Mouse (Mus musculus) neutrophil, adult 5-6 weeks (primary cell): ENCODE measurements around the gene Neurl1a. TPM values are rescaled to one million over a fixed set of nuclear protein-coding genes. Genes with fewer than 3 reads are reported as not detected.
"Not testable (repeated sequence)": the region's sequence is repeated elsewhere in the genome, so short reads cannot be mapped to it uniquely, and the experiment has no call there.

Experiments
- ATAC-seq: fragments of 151-379, 151-347 bp; 2 replicates; pipeline ENCODE4 v1.8.0; 2017; ENCODE audit warnings: mild to moderate bottlenecking, moderate TSS enrichment; ENCODE audit not compliant: insufficient number of reproducible peaks, poor library complexity, low FRiP score, severe bottlenecking; ENCODE audit errors: extremely low read depth
- total RNA-seq: library from RNA; stranded (forward); fragments of 200-1000 nt; gene quantifications from 2 replicates; pipeline ENCODE4 v1.2.3, GENCODE M21; 2017

Gene Neurl1a
- total RNA-seq = 0.12 TPM in 2 replicates

DNA sequence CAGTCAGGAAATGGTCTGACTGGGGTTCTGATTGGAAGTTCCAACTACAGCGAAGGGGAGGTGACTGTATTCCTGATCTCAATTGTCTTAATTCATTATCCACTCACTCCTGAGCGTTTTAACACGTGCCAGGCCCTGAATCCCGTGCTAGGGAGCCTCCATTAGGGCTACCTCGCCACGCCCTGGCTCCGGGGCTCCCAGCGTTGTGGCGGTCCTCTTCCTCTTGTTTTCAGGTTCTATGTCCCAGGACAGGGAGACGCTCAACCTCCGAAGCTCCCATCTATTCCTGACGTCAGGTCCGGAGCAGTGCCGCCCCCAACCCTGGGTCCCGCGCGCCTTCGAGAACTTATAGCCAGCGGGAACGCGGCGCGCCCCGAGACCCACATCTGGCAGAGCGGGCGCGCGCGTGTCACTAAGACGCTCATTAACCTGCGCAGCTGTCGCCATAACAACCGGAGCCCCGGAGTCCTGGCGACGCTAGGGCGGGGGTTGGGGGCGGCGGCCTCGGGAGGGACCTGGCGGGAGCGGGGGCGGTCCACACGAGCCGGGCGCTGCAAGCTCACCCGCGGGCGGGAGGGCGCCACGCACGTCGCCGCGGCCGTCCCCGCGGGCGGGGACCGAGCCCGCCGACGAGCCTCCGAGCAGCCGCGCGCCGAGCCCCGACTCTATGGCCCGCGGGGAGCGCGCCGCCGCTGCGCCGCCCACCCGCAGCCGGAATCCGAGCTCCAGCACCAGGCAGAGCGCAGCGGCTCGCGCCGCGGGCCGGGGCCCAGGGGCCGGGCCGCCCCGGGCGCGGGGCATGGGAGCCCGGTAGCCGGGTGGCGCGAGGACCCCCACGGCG lies at the start of gene Neurl1a:
Gene Neurl1a, plus strand, starts transcription at position 390 of the 841 bp plus-strand sequence.
- no peak for ATAC-seq

DNA sequence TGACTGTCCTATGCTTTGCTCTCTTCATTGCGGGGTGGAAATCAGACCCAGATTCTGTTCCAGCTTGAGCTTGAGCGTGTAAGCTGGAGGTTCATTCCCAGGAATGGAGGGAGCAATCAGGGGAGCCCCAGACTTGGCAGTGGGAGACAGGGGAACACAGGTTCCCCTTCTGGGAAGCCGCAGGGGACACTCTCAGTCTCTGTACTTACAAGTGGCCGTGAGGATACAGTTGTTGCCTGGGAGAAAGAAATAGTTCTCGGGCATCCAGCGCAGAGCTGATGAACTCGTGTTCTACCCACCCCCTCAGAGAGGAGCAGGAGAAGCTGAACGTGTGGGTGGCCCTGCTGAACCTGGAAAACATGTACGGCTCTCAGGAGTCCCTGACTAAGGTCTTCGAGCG lies 49.8 kb upstream of the Neurl1a start:
- ATAC-seq = no peak

DNA sequence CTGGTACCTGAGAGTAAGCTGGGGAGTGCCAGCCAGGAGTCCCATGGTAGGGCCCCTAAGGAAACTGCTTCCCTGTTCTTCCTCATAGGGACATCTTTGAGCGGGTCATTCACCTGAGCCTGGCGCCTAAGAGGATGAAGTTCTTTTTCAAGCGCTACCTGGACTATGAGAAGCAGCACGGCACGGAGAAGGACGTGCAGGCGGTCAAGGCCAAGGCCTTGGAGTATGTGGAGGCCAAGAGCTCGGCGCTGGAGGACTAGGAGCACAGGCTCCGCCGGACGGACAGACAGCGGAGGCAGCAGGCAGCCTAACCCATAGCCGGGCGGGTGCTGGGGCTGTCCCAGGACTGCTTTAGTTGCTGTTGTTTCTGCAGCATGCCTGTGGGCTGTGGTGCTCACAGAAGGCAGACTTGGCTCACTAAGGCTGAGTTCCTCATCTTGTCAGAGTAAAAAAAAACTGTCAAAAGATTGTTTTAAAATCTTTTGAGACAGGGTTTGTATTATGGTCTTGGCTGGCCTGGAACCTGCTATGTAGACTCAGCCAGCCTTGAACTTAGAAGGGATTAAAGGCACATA lies 48.0 kb upstream of the Neurl1a start:
- no peak for ATAC-seq

DNA sequence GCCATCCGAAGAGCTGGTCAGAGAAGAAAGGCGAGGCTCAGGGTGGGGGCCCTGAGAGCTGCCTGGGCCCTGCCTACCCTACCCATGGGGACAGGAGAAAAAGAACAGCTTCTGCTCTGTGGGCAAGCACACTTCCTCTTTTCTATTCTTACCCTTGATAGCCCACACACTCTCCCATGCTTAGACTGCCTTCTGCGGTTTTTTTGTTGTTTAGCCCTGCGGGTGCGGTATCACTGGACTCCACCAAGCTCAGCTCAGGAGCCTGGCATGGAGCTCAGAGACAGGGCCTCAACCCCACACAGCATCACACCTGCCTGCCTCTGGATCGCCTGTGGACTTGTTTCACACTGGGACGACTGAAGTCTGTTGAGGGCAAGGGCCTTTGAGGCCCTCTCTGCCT lies 45.5 kb upstream of the Neurl1a start:
- ATAC-seq = peak; percentile 78

DNA sequence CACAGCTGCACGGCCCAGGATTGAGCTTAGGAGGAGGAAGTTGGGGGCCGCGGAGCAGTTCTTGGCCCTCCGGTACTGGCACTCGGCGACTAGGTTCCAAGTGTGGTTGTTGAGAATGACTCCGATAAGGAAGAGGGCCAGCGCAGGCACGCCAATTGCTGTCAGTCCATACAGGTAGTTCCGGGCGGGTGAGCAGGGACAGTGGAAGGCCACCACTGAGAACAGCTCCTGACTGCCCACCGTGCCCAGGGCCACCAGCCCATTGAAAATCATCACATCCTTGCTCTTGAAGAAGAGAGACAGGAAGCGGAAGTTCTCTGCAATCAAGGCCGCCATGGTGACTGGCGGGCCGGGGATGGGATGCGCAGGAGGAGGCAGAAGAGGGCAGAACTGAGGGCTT lies 43.1 kb upstream of the Neurl1a start:
- ATAC-seq = no peak

DNA sequence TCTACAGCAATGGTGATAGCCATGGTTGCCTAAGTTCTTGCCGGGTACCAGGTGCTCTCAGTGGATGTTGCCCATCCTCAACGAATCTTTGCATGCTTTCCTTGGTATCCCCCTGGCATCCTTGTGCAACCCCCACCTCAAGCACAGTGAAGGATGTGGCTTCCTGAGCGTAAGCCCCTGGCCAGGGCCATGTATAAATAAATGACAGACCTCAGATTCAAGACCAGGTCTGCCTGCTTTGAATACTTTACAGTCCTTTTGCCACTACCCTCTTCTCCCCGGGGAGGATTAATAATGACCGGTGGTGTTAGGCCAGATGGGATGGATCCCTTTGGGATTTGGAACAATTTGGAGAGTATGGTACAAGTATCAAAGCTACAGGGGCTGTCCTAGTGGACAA lies 42.5 kb upstream of the Neurl1a start:
- no peak for ATAC-seq

DNA sequence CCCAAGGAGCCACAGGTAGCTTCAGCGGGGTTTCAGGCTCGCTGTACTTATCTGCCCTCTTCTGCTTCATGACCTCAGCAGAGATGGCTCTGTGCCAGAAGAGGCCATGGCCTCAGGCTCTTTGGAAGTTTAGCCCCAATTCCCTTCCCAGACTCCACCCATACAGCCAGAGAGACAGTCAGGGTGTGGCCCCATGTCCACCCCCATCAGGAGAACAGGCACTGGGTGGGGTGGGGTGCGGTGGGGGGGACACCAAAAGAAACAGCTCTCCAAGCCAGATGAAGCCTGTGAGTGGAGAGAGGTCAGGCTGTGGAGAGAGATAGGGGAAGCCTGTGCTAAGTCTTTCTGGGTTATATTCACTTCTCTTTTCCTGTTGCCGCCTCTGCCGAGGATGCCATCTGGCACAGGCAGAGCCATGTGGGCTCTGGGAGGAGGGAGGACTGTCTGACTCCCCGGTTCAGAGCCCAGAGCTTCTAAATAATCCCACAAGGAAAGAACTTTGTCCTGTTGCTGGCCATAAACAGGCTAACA lies 41.5 kb upstream of the Neurl1a start:
- ATAC-seq = no peak

DNA sequence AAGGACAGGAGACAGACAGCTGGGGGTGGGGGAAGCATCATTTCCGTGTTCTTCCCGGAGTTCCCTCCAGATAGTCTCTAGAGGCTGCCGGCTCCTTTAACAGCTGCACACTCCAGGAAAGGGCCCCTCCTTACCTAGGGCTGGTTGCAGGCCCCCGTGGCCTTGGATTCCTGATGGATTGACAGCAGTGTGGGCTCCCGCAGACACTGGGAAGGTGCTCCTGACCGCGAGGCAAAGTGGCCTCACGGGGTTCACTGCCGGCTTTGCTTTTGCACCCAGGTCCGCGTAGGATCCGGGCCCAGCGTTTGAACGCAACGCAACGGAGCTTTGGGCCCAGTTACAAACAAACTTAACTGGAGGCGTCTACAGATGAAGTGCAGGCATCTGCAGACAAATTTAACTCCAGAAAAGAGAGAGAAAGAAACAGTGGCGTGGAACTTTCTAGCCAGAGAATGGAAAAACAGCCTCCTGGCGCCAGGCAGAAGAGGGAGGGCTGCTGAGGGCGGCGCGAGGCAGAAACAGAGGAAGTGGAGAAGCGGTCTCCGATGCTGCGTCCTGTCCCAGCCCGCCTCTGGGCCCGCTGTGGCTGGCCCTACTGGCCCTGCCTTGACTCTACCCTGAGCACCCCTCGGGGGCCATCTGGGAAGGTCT lies 40.7 kb upstream of the Neurl1a start, which contains the start of gene Calhm2:
Gene Calhm2, minus strand, starts transcription at position 524 of the 651 bp plus-strand sequence.
- peak; percentile 47 for ATAC-seq

DNA sequence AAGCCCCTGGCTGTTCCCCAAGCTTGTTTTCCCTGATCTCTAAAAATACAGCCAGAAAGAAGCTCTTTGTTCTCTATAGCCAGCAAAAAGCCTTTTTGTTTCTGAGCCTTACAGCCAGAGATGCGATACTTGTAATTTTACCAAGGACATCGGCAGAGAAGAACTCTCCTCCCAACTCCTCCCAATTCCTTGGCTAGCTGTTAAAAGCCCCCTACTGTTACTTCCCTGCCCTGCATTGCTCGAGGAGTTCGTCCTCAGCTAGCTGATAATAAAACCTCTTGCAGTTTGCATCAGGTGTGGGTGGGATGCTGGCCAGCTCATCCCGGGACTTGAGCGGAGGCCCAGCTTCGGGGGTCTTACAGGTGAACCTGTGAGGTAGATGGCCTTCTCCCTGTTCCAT lies 39.0 kb upstream of the Neurl1a start:
- ATAC-seq = not testable (repeated sequence)

DNA sequence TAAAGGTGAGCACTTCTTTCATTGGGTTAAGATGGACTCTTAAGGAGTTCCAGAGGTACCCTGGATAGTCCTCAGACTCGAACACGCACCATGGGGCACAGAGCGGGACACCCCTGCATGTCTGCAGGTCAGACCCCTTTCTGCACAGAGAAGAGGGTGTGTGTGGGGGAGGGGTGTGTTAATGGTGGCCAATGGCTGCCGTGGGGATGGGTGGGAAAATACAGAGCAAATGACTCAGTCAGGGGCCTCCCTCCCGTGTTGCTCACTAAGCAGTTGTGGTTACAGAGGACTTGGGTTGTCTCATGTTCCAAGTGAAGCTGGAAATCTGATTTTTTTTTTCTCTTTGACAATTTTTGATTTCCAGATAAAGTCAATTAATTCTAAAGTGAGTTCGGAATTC lies 36.2 kb upstream of the Neurl1a start:
- no peak for ATAC-seq

DNA sequence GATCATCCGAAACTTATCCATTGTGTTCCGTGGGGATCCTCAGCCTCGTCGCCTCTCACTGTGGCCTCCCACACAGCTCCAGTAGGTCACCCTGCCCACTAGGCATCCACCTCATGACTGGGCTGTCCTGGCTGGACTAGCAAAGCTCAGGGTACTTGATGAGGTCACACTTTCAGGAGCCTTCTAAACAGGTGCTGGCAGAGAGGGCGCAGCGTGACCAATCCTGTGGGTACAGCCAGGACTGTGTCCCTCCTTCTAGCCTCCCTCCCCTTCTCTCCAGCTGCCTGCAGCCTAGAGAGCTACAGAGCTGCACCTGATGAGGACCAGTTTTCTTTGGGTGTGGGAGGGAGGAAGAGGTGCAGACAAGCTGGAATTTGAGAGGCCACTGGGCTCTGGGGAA lies 34.5 kb upstream of the Neurl1a start, which contains the start of gene Calhm1:
Gene Calhm1, minus strand, starts transcription at position 101 of the 400 bp plus-strand sequence.
- no peak for ATAC-seq

DNA sequence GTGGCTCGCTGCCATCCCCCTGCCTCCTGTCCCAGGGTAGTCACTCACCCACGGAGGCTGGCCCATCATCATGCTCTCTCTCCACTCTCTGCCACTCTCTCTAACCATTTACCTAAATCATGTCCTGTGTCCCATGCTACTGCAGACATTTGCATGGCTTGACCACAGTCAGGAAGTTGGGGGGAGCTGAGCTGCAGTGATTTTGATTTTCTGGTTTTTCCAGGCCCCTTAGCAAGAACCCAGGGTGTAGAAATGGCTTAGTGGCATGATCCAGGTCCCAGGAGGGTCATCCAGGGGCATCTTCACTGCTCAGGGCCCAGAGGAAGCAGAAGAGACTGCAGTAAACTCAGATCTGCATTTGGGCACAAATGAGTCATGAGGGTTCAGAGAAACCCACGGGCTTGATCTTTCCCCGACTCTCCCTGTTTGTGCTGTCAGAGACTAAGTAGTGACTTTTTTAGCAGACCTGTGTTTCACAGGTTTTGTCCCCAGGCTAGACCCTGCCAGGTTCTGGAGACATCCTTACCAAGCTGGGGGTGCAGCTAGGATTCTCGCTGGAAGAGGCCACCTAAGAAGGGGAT lies 30.3 kb upstream of the Neurl1a start:
- ATAC-seq = peak; percentile 45; the same call in 1 of the 2 replicates

DNA sequence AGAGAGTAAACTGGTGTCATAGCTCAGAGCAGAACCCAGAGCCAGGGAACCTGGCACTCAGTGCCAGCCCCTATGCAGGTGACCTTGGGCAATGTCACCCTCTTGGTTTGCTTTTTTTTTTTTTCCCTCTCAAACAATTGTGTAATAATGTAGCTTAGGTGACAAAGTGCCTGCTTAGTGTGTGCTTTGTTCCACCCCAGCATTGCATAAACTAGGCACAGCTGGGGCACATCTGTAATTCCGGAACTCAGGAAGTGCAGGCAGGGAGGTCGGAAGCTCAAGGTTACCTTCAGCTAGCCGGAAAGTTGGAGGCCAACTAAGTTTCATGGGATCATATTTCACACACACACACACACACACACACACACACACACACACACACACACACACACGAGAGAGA lies 28.8 kb upstream of the Neurl1a start:
- ATAC-seq = no peak

DNA sequence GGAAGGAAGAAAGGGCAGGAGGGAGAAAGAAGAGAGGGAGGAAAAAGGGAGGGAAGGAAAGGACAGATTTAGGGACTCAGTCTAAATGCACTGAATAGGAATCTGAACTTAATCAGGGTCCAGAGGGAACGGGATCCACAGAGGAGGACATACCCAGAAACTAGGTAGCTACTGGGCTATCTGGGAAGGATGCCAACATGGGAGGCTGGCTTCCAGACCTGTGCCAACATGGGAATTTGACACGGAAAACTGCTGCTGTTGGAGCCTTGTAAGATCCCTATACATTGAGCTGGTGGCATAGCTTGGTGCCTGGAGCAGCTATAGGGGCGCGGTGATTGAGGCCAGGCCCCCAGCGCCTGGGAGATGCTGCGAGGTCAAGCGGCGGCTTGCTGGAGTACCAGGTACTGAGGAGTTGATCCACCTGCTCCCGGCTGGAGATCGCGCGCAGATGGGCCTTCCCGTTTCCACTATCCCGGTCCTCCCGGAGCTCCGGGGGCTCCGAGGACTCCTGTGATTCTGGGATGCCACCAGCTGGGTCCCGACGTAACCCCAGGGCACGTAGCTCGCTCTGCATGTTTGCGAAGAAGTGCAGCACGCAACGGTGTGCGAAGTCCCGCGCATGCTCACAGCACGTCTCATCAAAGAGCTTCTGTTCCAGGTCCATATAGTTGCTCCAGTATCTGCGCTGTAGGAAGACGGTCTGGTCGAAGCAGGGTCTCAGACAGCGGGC lies 27.1 kb upstream of the Neurl1a start:
- ATAC-seq = no peak

DNA sequence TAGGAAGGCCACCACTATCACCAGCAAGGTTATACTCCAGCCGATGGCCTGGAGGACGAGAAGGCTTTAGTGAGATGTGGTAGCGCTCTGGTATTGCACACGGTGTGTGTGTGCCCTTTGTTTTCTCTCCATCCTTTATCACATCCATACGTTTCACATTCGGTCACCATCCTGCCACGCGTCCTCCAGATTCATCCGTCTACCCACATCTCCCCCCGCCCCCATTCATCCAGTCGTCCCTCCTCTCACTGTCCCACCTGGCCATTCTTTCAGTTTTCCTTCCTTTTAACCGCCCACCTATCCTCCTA lies 26.6 kb upstream of the Neurl1a start:
- no peak for ATAC-seq

DNA sequence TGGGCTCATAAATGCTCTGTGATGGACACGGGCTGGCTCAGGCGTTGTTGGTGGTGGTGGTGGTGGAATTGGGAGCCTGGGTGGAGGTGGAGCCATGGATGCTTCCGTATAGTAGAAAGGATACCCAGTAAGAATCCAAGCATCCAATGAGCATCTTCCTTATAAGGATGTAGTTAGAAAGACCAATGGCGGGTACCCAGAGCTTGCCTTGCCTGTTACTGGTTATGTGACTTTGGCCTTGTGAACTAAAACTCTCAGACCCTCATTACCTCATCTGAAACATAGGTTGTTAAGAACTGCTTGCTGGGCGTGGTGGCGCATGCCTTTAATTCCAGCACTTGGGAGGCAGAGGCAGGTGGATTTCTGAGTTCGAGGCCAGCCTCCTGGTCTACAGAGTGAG lies 24.9 kb upstream of the Neurl1a start:
- no peak for ATAC-seq

DNA sequence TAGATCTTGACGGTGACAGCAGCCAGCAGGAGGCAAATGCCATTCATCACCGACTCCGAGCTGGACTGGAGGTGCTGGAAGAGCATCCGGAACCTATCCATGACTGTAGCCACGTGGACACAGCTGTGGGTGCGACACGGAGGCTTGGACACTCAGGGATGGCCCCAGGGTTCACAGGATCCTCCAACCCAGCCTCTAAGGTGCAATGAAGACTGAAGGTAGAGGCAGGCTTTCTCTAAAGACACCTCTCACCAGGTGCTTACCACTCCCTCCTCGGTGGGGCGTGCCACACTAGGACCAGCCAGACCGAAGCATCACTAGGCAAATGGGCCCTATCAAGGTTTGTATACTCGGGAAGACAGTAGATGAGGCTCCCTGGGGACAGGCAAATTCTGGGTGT lies 21.0 kb upstream of the Neurl1a start, which contains the start of gene Calhm3:
Gene Calhm3, minus strand, starts transcription at position 101 of the 400 bp plus-strand sequence.
- no peak for ATAC-seq

DNA sequence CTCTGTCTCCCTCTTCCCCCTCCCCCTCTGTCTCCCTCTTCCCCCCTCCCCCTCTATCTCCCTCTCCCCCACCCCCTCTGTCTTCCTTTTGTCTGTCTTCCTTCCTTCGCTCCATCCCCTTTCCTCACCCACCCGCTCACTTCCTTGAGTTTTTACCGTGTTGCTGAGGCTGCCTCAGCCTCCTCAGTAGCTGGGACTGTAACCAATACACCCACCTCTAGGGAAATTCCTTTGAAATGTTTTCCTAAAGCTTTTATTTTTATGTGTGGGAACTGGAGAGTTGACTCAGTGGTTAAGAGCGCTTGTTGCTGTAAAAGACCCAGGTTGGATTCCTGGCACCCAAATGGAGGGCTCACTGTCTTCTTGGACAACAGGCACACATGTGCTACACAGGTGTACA lies 17.0 kb upstream of the Neurl1a start:
- ATAC-seq = no peak
